9 mouse cellular contexts compared by ENCODE assay signal in genomic region chr14:25487470-25487955, GRCm38 (mm10). TPM values are rescaled to one million over a fixed set of nuclear protein-coding genes. Genes with fewer than 3 reads are reported as not detected.
DNase-seq lines count a peak whose midpoint lies in the region; ATAC-seq and TF ChIP-seq lines count a peak whose summit lies in the region.
"Had no signal": no experiment of that assay in that cellular context is flagged by ENCODE, and none has a peak within 500 bp of the region (broad histone marks: within the 10 kb centered on the region; RNA-seq: fewer than 3 reads in every experiment).

No protein-coding gene starts in this region.

- H3K27ac ChIP-seq in heart, embryonic 11.5 days (ENCODE audit: low read depth, low read length), result peak overlapping the region; percentile 92
- H3K27ac ChIP-seq in thymus, adult 2 months (ENCODE audit: control insufficient read depth, insufficient read depth, low read length), result no peak overlapping the region; the same call in 1 of the 2 replicates
- H3K27ac ChIP-seq in limb, embryonic 14.5 days (replicated peaks; ENCODE audit: low read depth, low read length), result 0 out of 2 replicates have a peak overlapping the region, but pooled peaks have one; percentile 26

- peaks cover 92% of the 10 kb centered on the region for H3K4me1 ChIP-seq in heart, embryonic 11.5 days (ENCODE audit: control insufficient read depth, insufficient read depth, low read length)
- H3K4me1 ChIP-seq in thymus, adult 2 months (replicated peaks; ENCODE audit: control insufficient read depth, insufficient read depth, low read length), result peaks cover 46% of the 10 kb centered on the region
- H3K4me1 ChIP-seq in limb, embryonic 14.5 days (ENCODE audit: control insufficient read depth, insufficient read depth, low read length), result peaks cover 70% of the 10 kb centered on the region

- no peak for ATAC-seq in heart, embryonic 11.5 days (replicated peaks; ENCODE audit: insufficient number of reproducible peaks, low FRiP score, low TSS enrichment)
- ATAC-seq in limb, embryonic 14.5 days (ENCODE audit: low FRiP score, low read depth), result no peak
- ATAC-seq in granulocyte monocyte progenitor cell, adult 5-6 weeks (replicated peaks; ENCODE audit: poor library complexity, severe bottlenecking), result no peak

- DNase-seq in heart, postnatal 25 days (ENCODE audit: low spot score), result no peak
- DNase-seq in thymus, postnatal 14 days, result peak; percentile 60
- no peak for DNase-seq in thymus, adult 2 months
- no peak for DNase-seq in limb, embryonic 14.5 days (ENCODE audit: low spot score)
- peak; percentile 60 for DNase-seq in thymus, postnatal 4 days
- DNase-seq in adrenal gland, postnatal 36 days, result no peak

- H3K4me3 ChIP-seq in heart, embryonic 11.5 days (ENCODE audit: low read depth, low read length), result no peak overlapping the region
- no peak overlapping the region for H3K4me3 ChIP-seq in thymus, adult 2 months (ENCODE audit: control insufficient read depth, insufficient read depth, low read length)
- H3K4me3 ChIP-seq in limb, embryonic 14.5 days (replicated peaks; ENCODE audit: low read length), result no peak overlapping the region

- H3K27me3 ChIP-seq in heart, embryonic 11.5 days (ENCODE audit: control insufficient read depth, insufficient read depth, low read length), result no peaks in the 10 kb centered on the region
- H3K27me3 ChIP-seq in thymus, adult 2 months (ENCODE audit: control insufficient read depth, insufficient read depth, low read length), result no peaks in the 10 kb centered on the region
- H3K27me3 ChIP-seq in limb, embryonic 14.5 days (ENCODE audit: control insufficient read depth, insufficient read depth, low read length), result no peaks in the 10 kb centered on the region

- WGBS in heart, embryonic 11.5 days (ENCODE audit: insufficient replicate concordance), result 50% methylated on average over 7 of the region's 7 CpGs
- WGBS in thymus, adult 2 months, result 74% methylated on average over 7 of the region's 7 CpGs
- WGBS in limb, embryonic 14.5 days, result 73% methylated on average over 7 of the region's 7 CpGs

- TF ChIP-seq CTCF in thymus, adult 2 months (IDR thresholded peaks at IDR 0.05; ENCODE audit: borderline replicate concordance, control insufficient read depth, extremely low read depth, insufficient read depth, low read length, poor library complexity), result no peak

- intact Hi-C loops in heart, postnatal 25 days (cut with DNase I), result no loop called here

- peak overlapping the region; percentile 44 for H3K4me2 ChIP-seq in heart, embryonic 11.5 days
- no peak overlapping the region for H3K4me2 ChIP-seq in limb, embryonic 14.5 days (replicated peaks; ENCODE audit: low read depth, low read length, severe bottlenecking)

- H3K9ac ChIP-seq in heart, embryonic 11.5 days (ENCODE audit: low read depth, low read length), result peak overlapping the region; percentile 29; the same call in 1 of the 2 replicates
- H3K9ac ChIP-seq in limb, embryonic 14.5 days (ENCODE audit: low read depth, low read length, severe bottlenecking), result 0 out of 2 replicates have a peak overlapping the region, but pooled peaks have one; percentile 7

- no peaks in the 10 kb centered on the region for H3K36me3 ChIP-seq in heart, embryonic 11.5 days (ENCODE audit: control insufficient read depth, insufficient read depth, low read length)
- H3K36me3 ChIP-seq in thymus, adult 2 months (ENCODE audit: control insufficient read depth, insufficient read depth, low read length), result no peaks in the 10 kb centered on the region
- 0 out of 2 replicates have a peak, but pooled peaks cover 6% of the 10 kb centered on the region for H3K36me3 ChIP-seq in limb, embryonic 14.5 days (ENCODE audit: control insufficient read depth, insufficient read depth, low read length)
- H3K36me3 ChIP-seq: G1E had no signal

- TF ChIP-seq POLR2A in thymus, adult 2 months (IDR thresholded peaks at IDR 0.05; ENCODE audit: control insufficient read depth, extremely low read depth, insufficient read depth, low read length, poor library complexity), result no peak
- TF ChIP-seq POLR2A in limb, embryonic 14.5 days (IDR thresholded peaks at IDR 0.05; ENCODE audit: borderline replicate concordance, extremely low read depth, insufficient read depth, insufficient read length), result no peak

- no peaks in the 10 kb centered on the region for H3K9me3 ChIP-seq in heart, embryonic 11.5 days (replicated peaks; ENCODE audit: control insufficient read depth, low read length)
- H3K9me3 ChIP-seq in limb, embryonic 14.5 days (ENCODE audit: control insufficient read depth, low read length), result no peaks in the 10 kb centered on the region

RNA-seq across cellular contexts. Expression of gene Zmiz1, which starts 28.5 kb away (rescaled TPM):
- 34.9 and 36.2 TPM in 2 replicates for polyA plus RNA-seq in heart, embryonic 11.5 days (2014; fragmentation: Nextera tagmentation; extraction: Ambion mirVana)
- 10 to 100 TPM; 40.2 to 49.9 TPM for total RNA-seq in heart, postnatal 25 days (2021)
- polyA plus RNA-seq in thymus, adult 2 months (2012; rRNA removed), result 58.9 and 93.6 TPM in 2 replicates
- polyA plus RNA-seq in limb, embryonic 14.5 days (2012; rRNA removed), result 81.2 and 117 TPM in 2 replicates
- polyA plus RNA-seq in limb, embryonic 14.5 days (2014; fragmentation: Nextera tagmentation; extraction: Ambion mirVana), result 61.8 and 75.8 TPM in 2 replicates
- total RNA-seq in adrenal gland, postnatal 36 days (2021), result 100 to 1,000 TPM in 1 of 2 experiments, 10 to 100 TPM in 1; 98.2 to 143 TPM
- 93.2 and 97.4 TPM in 2 replicates for total RNA-seq in granulocyte monocyte progenitor cell, adult 5-6 weeks (2014; fragmentation: Nextera tagmentation)
- total RNA-seq in granulocyte monocyte progenitor cell, adult 5-6 weeks (2017), result 6.9 and 8.9 TPM in 2 replicates

Comparison
In these comparisons a context has a peak if more than half of its experiments do, and no peak if none do; other contexts are left out.
1. DNase-seq: peak in thymus, postnatal 14 days (single experiment) and thymus, postnatal 4 days (single experiment); none in heart, postnatal 25 days (single experiment), thymus, adult 2 months (single experiment), limb, embryonic 14.5 days (single experiment) and adrenal gland, postnatal 36 days (0 of 2).